Mouse (Mus musculus) olfactory bulb, adult 2 months (tissue): ENCODE measurements at regions not wholly inside any gene's neighbourhood (a gene's known extent, or its start where the extent isn't known, plus 50 kb on each side); places are given as distances from the start of the nearest gene placed in this dataset.

Source experiments
- CTCF ChIP-seq: fragments of 200-500 bp; IDR thresholded peaks from 2 replicates; pipeline ENCODE4 v1.5.1; 2012; ENCODE audit warnings: low read depth, mild to moderate bottlenecking, low read length, moderate library complexity; ENCODE audit not compliant: insufficient read depth
- POLR2A ChIP-seq: fragments of 200-500 bp; IDR thresholded peaks from 2 replicates; pipeline ENCODE4 v1.6.1; 2012; ENCODE audit warnings: mild to moderate bottlenecking, low read depth, low read length, moderate library complexity; ENCODE audit not compliant: insufficient read depth

- TF ChIP-seq CTCF (no peak), POLR2A (no peak)
Observed at GRCm38 (mm10) chr1:194182293-194182692, 435.7 kb upstream of the Plxna2 start.
